Mouse (Mus musculus): ENCODE measurements around the gene Il12a. TPM values are rescaled to one million over a fixed set of nuclear protein-coding genes. Genes with fewer than 3 reads are reported as not detected.

Il12a gene
- polyA plus RNA-seq, 1 experiment from 2014 or later: not detected

DNA sequence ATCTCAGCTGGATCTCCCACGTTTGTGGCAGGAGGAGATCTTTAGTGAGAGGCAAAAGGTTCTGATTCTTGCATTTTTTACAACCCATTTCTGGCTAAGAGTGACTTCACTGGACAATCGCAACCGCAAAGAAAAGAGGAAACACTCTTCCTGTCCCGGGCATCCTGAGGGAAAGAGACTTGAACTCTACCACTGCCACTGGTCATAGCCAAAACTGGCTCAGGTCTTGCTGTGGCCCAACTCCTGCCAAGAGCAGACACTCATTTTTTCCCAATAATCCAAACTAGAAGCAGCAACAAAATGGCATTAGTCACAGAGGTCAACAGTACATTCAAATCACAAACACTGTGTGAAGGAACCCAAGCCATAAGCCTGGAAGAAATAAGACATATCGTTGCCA, 28.1 kb upstream of the Il12a start:
- Histone ChIP-seq H3K27ac (ENCODE audit: low read depth, low read length) (no peak overlapping the region), H3K4me3 (ENCODE audit: low read depth, low read length) (no peak overlapping the region), H3K4me1 (ENCODE audit: control insufficient read depth, insufficient read depth, low read length) (peaks cover 6% of the 10 kb centered on the region; the same call in 1 of the 2 replicates), H3K27me3 (ENCODE audit: control insufficient read depth, insufficient read depth, low read length) (no peaks in the 10 kb centered on the region), H3K4me2 (ENCODE audit: low read depth, low read length) (no peak overlapping the region), H3K9ac (replicated peaks; ENCODE audit: low read depth, low read length) (no peak overlapping the region), H3K36me3 (ENCODE audit: control insufficient read depth, insufficient read depth, low read length) (no peaks in the 10 kb centered on the region), H3K9me3 (ENCODE audit: control insufficient read depth, low read length) (no peaks in the 10 kb centered on the region)
- 88% methylated on average over 5 of the region's 5 CpGs for WGBS
- ATAC-seq (ENCODE audit: low read depth): no peak

DNA sequence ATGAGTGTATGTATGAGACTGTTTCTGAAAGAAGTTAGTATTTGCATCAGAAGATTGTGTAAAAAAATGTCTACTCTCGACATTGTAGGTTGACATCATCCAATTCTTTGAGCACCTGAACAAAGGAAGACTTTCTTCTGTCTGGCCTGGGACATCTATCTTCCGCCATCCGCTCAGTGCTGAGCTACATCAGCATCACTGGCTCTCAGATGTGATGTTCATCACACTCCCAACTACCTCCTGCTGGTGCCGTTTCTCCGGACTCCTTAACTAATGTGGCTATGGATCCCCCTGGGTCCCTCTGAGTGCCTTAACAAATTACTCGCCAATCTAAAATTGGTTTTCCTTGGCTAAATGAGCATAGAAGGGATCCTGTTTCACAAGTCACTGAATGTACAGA, 26.1 kb upstream of the Il12a start:
- no peak overlapping the region for H3K9ac ChIP-seq (replicated peaks; ENCODE audit: low read depth, low read length)
- peak; percentile 65; the same call in 1 of the 2 replicates for ATAC-seq (ENCODE audit: low read depth)
- peaks cover 6% of the 10 kb centered on the region; the same call in 1 of the 2 replicates for H3K4me1 ChIP-seq (ENCODE audit: control insufficient read depth, insufficient read depth, low read length)
- 46% methylated on average over 6 of the region's 6 CpGs for WGBS
- no peak overlapping the region for H3K27ac ChIP-seq (ENCODE audit: low read depth, low read length)
- no peak overlapping the region for H3K4me2 ChIP-seq (ENCODE audit: low read depth, low read length)
- H3K36me3 ChIP-seq (ENCODE audit: control insufficient read depth, insufficient read depth, low read length): no peaks in the 10 kb centered on the region
- H3K9me3 ChIP-seq (ENCODE audit: control insufficient read depth, low read length): no peaks in the 10 kb centered on the region
- H3K27me3 ChIP-seq (ENCODE audit: control insufficient read depth, insufficient read depth, low read length): no peaks in the 10 kb centered on the region
- no peak overlapping the region for H3K4me3 ChIP-seq (ENCODE audit: low read depth, low read length)

DNA sequence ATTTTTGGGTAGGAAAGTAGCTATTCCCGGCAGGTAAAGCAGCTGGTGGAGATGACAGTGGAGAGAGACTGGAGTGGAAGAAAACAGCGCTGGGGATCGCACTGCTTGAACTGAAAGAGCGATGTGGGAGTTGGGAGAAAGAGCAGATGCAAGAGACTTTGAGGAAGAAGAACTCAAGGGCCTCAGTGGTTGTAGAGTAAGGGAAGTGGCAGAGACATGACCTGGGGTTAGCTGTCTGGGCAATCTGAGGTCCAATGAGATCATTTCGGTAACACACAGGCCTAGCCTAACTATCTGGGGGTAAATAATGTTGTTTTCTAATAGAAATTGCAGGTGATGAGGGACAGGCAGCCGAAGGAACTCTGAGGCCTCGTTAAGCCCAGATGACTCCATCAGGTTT, 24.1 kb upstream of the Il12a start:
- 94% methylated on average over 7 of the region's 7 CpGs for WGBS
- H3K4me3 ChIP-seq (ENCODE audit: low read depth, low read length): no peak overlapping the region
- no peak for ATAC-seq (ENCODE audit: low read depth)
- H3K9ac ChIP-seq (replicated peaks; ENCODE audit: low read depth, low read length): no peak overlapping the region
- no peak overlapping the region for H3K27ac ChIP-seq (ENCODE audit: low read depth, low read length)
- H3K27me3 ChIP-seq (ENCODE audit: control insufficient read depth, insufficient read depth, low read length): no peaks in the 10 kb centered on the region
- H3K36me3 ChIP-seq (ENCODE audit: control insufficient read depth, insufficient read depth, low read length): no peaks in the 10 kb centered on the region
- no peaks in the 10 kb centered on the region for H3K9me3 ChIP-seq (ENCODE audit: control insufficient read depth, low read length)
- H3K4me1 ChIP-seq (ENCODE audit: control insufficient read depth, insufficient read depth, low read length): peaks cover 6% of the 10 kb centered on the region; the same call in 1 of the 2 replicates
- H3K4me2 ChIP-seq (ENCODE audit: low read depth, low read length): no peak overlapping the region

DNA sequence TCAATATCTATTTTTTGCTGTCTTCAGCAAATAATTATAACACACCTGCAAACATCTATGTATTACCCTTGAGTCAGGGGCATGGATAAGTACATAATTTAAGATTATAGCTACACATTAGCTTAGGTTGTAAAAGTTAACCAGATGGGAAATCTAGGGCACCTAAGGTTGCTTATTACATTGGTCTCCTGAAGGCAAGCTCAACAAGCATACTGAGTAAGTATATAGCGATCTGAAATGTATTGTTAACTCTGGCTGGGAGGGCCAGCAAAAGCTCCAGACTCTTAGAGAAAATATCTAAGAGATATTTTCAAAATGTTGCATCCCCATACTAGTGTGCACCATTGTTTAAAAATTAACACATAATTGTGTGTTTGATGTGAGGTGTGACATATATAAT, 22.6 kb upstream of the Il12a start:
- Histone ChIP-seq H3K4me2 (ENCODE audit: low read depth, low read length) (no peak overlapping the region), H3K9ac (replicated peaks; ENCODE audit: low read depth, low read length) (no peak overlapping the region), H3K27ac (ENCODE audit: low read depth, low read length) (no peak overlapping the region), H3K4me3 (ENCODE audit: low read depth, low read length) (no peak overlapping the region), H3K4me1 (ENCODE audit: control insufficient read depth, insufficient read depth, low read length) (peaks cover 6% of the 10 kb centered on the region; the same call in 1 of the 2 replicates), H3K27me3 (ENCODE audit: control insufficient read depth, insufficient read depth, low read length) (no peaks in the 10 kb centered on the region), H3K9me3 (ENCODE audit: control insufficient read depth, low read length) (no peaks in the 10 kb centered on the region), H3K36me3 (ENCODE audit: control insufficient read depth, insufficient read depth, low read length) (no peaks in the 10 kb centered on the region)
- ATAC-seq (ENCODE audit: low read depth): no peak
- WGBS: 91% methylated on average over 1 of the region's 1 CpGs

DNA sequence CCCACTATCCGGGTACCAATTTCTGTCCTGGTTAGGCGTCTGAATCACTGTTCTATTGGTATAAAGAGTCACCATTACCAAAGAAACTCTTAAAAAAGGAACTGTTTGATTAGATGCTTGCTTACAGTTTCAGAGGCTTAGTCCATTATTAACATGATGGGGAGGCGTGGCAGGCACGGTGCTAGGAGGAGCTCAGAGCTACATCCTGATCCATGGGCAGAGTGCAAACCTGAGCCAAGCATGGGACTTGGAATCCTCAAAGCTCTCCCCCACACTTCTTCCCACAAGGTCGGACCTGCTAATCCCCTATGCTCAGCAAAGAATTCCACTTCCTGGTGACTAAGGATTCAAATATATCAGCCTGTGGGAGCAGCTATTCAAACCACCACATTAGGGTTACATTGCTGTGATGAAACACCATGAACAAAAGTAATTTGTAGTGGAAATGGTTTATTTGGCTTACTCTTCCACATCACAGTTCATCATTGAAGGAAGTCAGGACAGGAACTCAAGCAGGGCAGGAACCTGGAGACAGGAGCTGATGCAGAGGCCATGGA, 20.9 kb upstream of the Il12a start:
- Histone ChIP-seq H3K4me1 (ENCODE audit: control insufficient read depth, insufficient read depth, low read length) (peaks cover 2% of the 10 kb centered on the region; the same call in 1 of the 2 replicates), H3K4me3 (ENCODE audit: low read depth, low read length) (no peak overlapping the region), H3K9me3 (ENCODE audit: control insufficient read depth, low read length) (no peaks in the 10 kb centered on the region), H3K27me3 (ENCODE audit: control insufficient read depth, insufficient read depth, low read length) (no peaks in the 10 kb centered on the region), H3K4me2 (ENCODE audit: low read depth, low read length) (no peak overlapping the region), H3K27ac (ENCODE audit: low read depth, low read length) (no peak overlapping the region), H3K9ac (replicated peaks; ENCODE audit: low read depth, low read length) (no peak overlapping the region), H3K36me3 (ENCODE audit: control insufficient read depth, insufficient read depth, low read length) (no peaks in the 10 kb centered on the region)
- ATAC-seq (ENCODE audit: low read depth): no peak
- WGBS: 88% methylated on average over 5 of the region's 5 CpGs

DNA sequence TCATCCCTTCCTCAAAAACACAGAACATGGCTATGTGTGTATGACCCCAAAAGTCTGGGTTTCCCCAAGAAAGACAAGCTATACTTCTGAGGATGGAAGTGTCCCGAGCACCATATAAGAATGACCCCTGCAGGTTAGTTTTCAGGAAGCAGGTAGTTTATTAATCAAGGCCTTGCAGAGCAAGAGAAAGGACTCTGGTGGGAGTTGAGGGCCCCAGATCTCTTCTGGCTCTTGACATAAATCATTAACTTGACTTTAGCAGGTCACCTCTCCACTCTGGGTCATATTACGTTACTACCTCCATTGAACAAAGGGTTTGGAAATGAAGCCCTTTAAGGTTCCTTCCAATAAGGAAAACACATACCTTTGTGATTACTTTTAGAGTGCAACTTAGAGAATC, 15.7 kb upstream of the Il12a start:
- Histone ChIP-seq H3K9ac (replicated peaks; ENCODE audit: low read depth, low read length) (no peak overlapping the region), H3K27me3 (ENCODE audit: control insufficient read depth, insufficient read depth, low read length) (no peaks in the 10 kb centered on the region), H3K4me1 (ENCODE audit: control insufficient read depth, insufficient read depth, low read length) (no peaks in the 10 kb centered on the region), H3K36me3 (ENCODE audit: control insufficient read depth, insufficient read depth, low read length) (no peaks in the 10 kb centered on the region), H3K4me3 (ENCODE audit: low read depth, low read length) (no peak overlapping the region), H3K27ac (ENCODE audit: low read depth, low read length) (no peak overlapping the region), H3K4me2 (ENCODE audit: low read depth, low read length) (no peak overlapping the region), H3K9me3 (ENCODE audit: control insufficient read depth, low read length) (no peaks in the 10 kb centered on the region)
- ATAC-seq (ENCODE audit: low read depth): no peak
- 86% methylated on average over 2 of the region's 2 CpGs for WGBS

DNA sequence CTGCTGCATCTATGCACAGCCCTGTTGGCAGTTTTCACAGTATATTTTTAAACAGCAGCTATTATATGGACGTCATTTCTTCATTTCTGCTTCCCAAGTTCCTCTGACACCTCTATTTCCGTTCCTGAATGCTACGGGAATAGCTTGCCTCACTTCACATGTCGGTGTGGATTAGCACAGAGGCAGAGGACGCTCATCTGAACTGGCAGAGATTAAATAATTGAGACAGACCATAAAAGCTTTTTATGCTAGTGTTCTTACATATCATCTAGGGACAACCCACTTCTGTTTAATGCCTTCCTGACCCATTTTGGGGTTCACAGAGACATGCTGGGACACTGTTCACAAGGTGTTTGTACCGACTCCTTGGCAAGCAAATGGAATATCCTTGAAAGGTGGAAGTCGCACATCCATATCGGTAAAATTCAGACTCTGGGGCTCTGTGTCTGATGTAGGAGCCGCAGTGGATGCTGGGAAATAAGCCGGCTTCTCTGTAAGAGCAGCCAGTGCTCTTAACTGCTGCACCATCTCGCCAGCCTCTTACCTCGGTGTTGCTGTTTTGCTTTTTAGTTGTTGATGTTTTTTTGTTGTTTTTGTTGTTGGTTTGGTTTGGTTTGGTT, 15.1 kb upstream of the Il12a start:
- 91% methylated on average over 12 of the region's 12 CpGs for WGBS
- Histone ChIP-seq H3K9me3 (ENCODE audit: control insufficient read depth, low read length) (no peaks in the 10 kb centered on the region), H3K9ac (replicated peaks; ENCODE audit: low read depth, low read length) (no peak overlapping the region), H3K4me1 (ENCODE audit: control insufficient read depth, insufficient read depth, low read length) (no peaks in the 10 kb centered on the region), H3K27ac (ENCODE audit: low read depth, low read length) (no peak overlapping the region), H3K36me3 (ENCODE audit: control insufficient read depth, insufficient read depth, low read length) (no peaks in the 10 kb centered on the region), H3K27me3 (ENCODE audit: control insufficient read depth, insufficient read depth, low read length) (no peaks in the 10 kb centered on the region), H3K4me2 (ENCODE audit: low read depth, low read length) (no peak overlapping the region), H3K4me3 (ENCODE audit: low read depth, low read length) (no peak overlapping the region)
- ATAC-seq (ENCODE audit: low read depth): no peak

DNA sequence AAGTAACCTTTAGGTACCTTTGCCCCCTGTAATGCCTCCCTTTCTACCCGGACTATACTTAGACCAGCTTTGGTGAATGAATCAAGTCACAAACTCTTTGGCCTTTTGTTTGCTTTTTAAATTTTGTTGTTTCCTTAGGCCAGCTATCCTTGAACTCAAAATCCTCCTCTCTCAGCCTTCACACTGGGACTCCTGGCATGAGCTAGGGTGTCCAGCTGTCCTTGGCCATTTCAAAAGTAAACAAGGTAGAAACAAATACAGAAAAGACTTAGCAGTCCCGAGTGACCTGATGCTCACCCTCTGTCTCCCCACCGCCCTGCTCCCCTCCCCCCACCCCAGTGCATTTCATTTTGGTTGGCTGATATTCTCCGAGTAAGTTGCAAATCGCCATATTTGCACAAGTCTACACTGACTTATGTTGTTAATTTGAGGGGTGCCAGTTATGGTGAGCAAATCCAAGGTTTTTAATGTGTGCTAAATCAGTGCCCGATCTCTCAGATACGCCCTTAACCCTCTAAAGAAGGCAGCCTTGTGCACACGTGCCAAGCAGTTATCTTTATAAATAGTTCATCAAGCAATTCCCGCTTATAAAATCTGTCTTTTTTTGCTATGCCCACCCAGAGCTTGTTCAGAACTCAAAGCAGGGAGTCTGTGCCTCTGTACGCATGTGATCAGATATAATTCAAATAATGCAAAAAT, 14.3 kb upstream of the Il12a start:
- Histone ChIP-seq H3K4me2 (ENCODE audit: low read depth, low read length) (no peak overlapping the region), H3K36me3 (ENCODE audit: control insufficient read depth, insufficient read depth, low read length) (no peaks in the 10 kb centered on the region), H3K4me1 (ENCODE audit: control insufficient read depth, insufficient read depth, low read length) (no peaks in the 10 kb centered on the region), H3K9me3 (ENCODE audit: control insufficient read depth, low read length) (no peaks in the 10 kb centered on the region), H3K4me3 (ENCODE audit: low read depth, low read length) (no peak overlapping the region), H3K9ac (replicated peaks; ENCODE audit: low read depth, low read length) (no peak overlapping the region), H3K27me3 (ENCODE audit: control insufficient read depth, insufficient read depth, low read length) (no peaks in the 10 kb centered on the region), H3K27ac (ENCODE audit: low read depth, low read length) (no peak overlapping the region)
- no peak for ATAC-seq (ENCODE audit: low read depth)
- WGBS: 79% methylated on average over 10 of the region's 10 CpGs

DNA sequence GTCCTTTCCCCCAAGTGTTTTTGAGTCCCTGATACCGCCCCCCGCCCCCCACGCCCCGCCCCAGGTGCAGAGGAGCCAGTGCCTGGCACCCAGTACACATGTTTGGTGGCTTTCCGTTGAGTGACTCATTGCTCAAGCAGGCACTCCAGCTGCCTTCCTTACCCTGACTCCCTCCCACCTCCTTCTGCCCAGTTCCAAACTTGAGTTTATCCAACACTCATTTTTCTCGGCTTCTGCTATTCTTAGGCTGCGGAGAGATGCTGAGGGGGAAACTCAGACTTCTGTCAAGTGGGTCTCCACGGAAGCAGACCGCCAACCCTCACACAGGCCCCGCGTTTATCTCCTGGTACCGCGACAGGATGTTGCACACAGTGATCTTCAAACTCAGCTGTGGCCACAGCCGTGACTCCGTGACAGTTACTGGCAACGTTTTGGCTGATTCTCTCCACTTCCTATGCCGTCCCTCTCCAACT, 13.6 kb upstream of the Il12a start:
- Histone ChIP-seq H3K36me3 (ENCODE audit: control insufficient read depth, insufficient read depth, low read length) (no peaks in the 10 kb centered on the region), H3K9ac (replicated peaks; ENCODE audit: low read depth, low read length) (no peak overlapping the region), H3K4me2 (ENCODE audit: low read depth, low read length) (no peak overlapping the region), H3K27me3 (ENCODE audit: control insufficient read depth, insufficient read depth, low read length) (no peaks in the 10 kb centered on the region), H3K9me3 (ENCODE audit: control insufficient read depth, low read length) (no peaks in the 10 kb centered on the region), H3K27ac (ENCODE audit: low read depth, low read length) (no peak overlapping the region), H3K4me3 (ENCODE audit: low read depth, low read length) (no peak overlapping the region), H3K4me1 (ENCODE audit: control insufficient read depth, insufficient read depth, low read length) (no peaks in the 10 kb centered on the region)
- ATAC-seq (ENCODE audit: low read depth): no peak
- WGBS: 56% methylated on average over 17 of the region's 17 CpGs
